ENCODE assay signal across 10 mouse cellular contexts in the genomic region with DNA sequence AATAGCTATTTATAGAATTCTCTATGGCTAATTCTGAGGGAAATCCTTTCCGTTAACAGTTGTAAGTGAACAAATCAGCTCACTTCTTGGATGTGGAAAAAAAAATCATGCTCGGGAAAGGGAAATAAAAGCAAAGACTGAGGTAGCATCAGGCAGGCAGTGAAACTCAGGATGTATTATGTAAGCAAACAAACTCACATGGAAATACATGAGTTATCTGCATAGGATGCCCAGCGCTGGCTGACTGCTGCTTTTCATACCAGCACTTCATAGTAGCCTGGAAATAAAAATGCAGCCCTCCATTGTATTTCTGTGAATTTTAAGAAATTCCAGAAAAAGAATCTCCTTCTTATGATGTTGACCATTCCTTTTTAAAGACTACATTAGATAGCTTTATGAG.
DNase-seq lines count a peak whose midpoint lies in the region; ATAC-seq and TF ChIP-seq lines count a peak whose summit lies in the region.
"Had no signal": no experiment of that assay in that cellular context is flagged by ENCODE, and none has a peak within 500 bp of the region (broad histone marks: within the 10 kb centered on the region; RNA-seq: fewer than 3 reads in every experiment).

No protein-coding gene starts in this region.

- H3K4me2 ChIP-seq in hindbrain, postnatal 0 days (ENCODE audit: low read depth, low read length) = no peak overlapping the region
- peak overlapping the region; percentile 43 for H3K4me2 ChIP-seq in limb, embryonic 13.5 days (replicated peaks)

- ATAC-seq in hindbrain, postnatal 0 days = no peak
- no peak for ATAC-seq in limb, embryonic 13.5 days (ENCODE audit: low FRiP score, low read depth)
- ATAC-seq in monocyte, adult 5-6 weeks (replicated peaks; ENCODE audit: insufficient number of reproducible peaks, low FRiP score, low TSS enrichment, poor library complexity, severe bottlenecking) = no peak

- H3K4me3 ChIP-seq in hindbrain, embryonic 10.5 days = peak overlapping the region; percentile 62
- no peak overlapping the region for H3K4me3 ChIP-seq in hindbrain, postnatal 0 days (ENCODE audit: low read length)
- H3K4me3 ChIP-seq in limb, embryonic 13.5 days = peak overlapping the region; percentile 52

- no peaks in the 10 kb centered on the region for H3K9me3 ChIP-seq in hindbrain, embryonic 10.5 days
- no peaks in the 10 kb centered on the region for H3K9me3 ChIP-seq in hindbrain, postnatal 0 days (ENCODE audit: low read length)
- H3K9me3 ChIP-seq in limb, embryonic 13.5 days = no peaks in the 10 kb centered on the region

- no peaks in the 10 kb centered on the region for H3K36me3 ChIP-seq in hindbrain, embryonic 10.5 days
- no peaks in the 10 kb centered on the region for H3K36me3 ChIP-seq in hindbrain, postnatal 0 days (ENCODE audit: insufficient read depth, low read length)
- no peaks in the 10 kb centered on the region for H3K36me3 ChIP-seq in limb, embryonic 13.5 days

- no peak overlapping the region for H3K9ac ChIP-seq in hindbrain, postnatal 0 days (replicated peaks; ENCODE audit: low read length)
- H3K9ac ChIP-seq in limb, embryonic 13.5 days = no peak overlapping the region

- WGBS in hindbrain, embryonic 10.5 days = 70% methylated on average over 3 of the region's 3 CpGs
- WGBS in hindbrain, postnatal 0 days = 64% methylated on average over 3 of the region's 3 CpGs
- 27% methylated on average over 3 of the region's 3 CpGs for WGBS in limb, embryonic 13.5 days

- peaks cover 25% of the 10 kb centered on the region for H3K4me1 ChIP-seq in hindbrain, embryonic 10.5 days (replicated peaks)
- no peaks in the 10 kb centered on the region for H3K4me1 ChIP-seq in hindbrain, postnatal 0 days (ENCODE audit: insufficient read depth, low read length)
- peaks cover 19% of the 10 kb centered on the region for H3K4me1 ChIP-seq in limb, embryonic 13.5 days

- DNase-seq in hindbrain, embryonic 10.5 days (ENCODE audit: low spot score) = no peak
- DNase-seq in hindbrain, postnatal 0 days (ENCODE audit: low spot score) = no peak
- DNase-seq in 3T3-L1 (ENCODE audit: low read depth, low spot score) (peak; percentile 16), adipocyte (ENCODE audit: low spot score) (peak; percentile 14)
- no peak for DNase-seq in adrenal gland, adult 8-10 months
- no peak for DNase-seq in spleen, postnatal 14 days (ENCODE audit: low spot score in 2 of 2)
- DNase-seq: embryo, embryonic 11 days; thymus, postnatal 36 days had no signal

- no peak overlapping the region for H3K27ac ChIP-seq in hindbrain, embryonic 10.5 days
- H3K27ac ChIP-seq in hindbrain, postnatal 0 days = no peak overlapping the region
- H3K27ac ChIP-seq in limb, embryonic 13.5 days = 0 out of 2 replicates have a peak overlapping the region, but pooled peaks have one; percentile 39

- TF ChIP-seq CTCF in hindbrain, postnatal 0 days (IDR thresholded peaks at IDR 0.05; ENCODE audit: low read depth) = no peak

- no peaks in the 10 kb centered on the region for H3K27me3 ChIP-seq in hindbrain, embryonic 10.5 days (ENCODE audit: insufficient read depth, poor library complexity, severe bottlenecking)
- H3K27me3 ChIP-seq in hindbrain, postnatal 0 days (ENCODE audit: insufficient read depth, low read length) = no peaks in the 10 kb centered on the region
- H3K27me3 ChIP-seq in limb, embryonic 13.5 days = no peaks in the 10 kb centered on the region

Comparison
In these comparisons a context has a peak if more than half of its experiments do, and no peak if none do; other contexts are left out.
1. DNase-seq: peak in 3T3-L1 (single experiment) and adipocyte (single experiment); none in hindbrain, embryonic 10.5 days (single experiment), hindbrain, postnatal 0 days (single experiment), adrenal gland, adult 8-10 months (single experiment) and spleen, postnatal 14 days (0 of 2).